Mouse (Mus musculus) thymus, adult 2 months (tissue): ENCODE measurements around the gene Cfap97d2. TPM values are rescaled to one million over a fixed set of nuclear protein-coding genes. Genes with fewer than 3 reads are reported as not detected.

Experiments used
- DNase-seq: peaks from one replicate; pipeline ENCODE4 v3.0.0; 2021
- H3K27ac ChIP-seq: fragments of 200-500 bp; 2 replicates; pipeline ENCODE4 v1.5.1; 2012; ENCODE audit warnings: low read length, control low read depth; ENCODE audit not compliant: control insufficient read depth, insufficient read depth
- H3K27me3 ChIP-seq: fragments of 200-500 bp; 2 replicates; pipeline ENCODE4 v1.6.1; 2012; ENCODE audit warnings: mild to moderate bottlenecking, low read length, moderate library complexity, mixed read lengths; ENCODE audit not compliant: control insufficient read depth, insufficient read depth
- H3K36me3 ChIP-seq: fragments of 200-500 bp; 2 replicates; pipeline ENCODE4 v1.6.1; 2012; ENCODE audit warnings: mild to moderate bottlenecking, low read length, moderate library complexity; ENCODE audit not compliant: control insufficient read depth, insufficient read depth
- H3K4me1 ChIP-seq: fragments of 200-500 bp; replicated peaks from 2 replicates; pipeline ENCODE4 v1.6.1; 2012; ENCODE audit warnings: low read length; ENCODE audit not compliant: control insufficient read depth, insufficient read depth
- H3K4me3 ChIP-seq: fragments of 200-500 bp; 2 replicates; pipeline ENCODE4 v1.5.1; 2012; ENCODE audit warnings: mild to moderate bottlenecking, low read length, control low read depth, moderate library complexity; ENCODE audit not compliant: control insufficient read depth, insufficient read depth
- CTCF ChIP-seq: fragments of 200-500 bp; IDR thresholded peaks from 2 replicates; pipeline ENCODE4 v1.5.1; 2012; ENCODE audit warnings: mild to moderate bottlenecking, control low read depth, low read length, moderate library complexity, borderline replicate concordance; ENCODE audit not compliant: control insufficient read depth, poor library complexity, insufficient read depth; ENCODE audit errors: extremely low read depth
- POLR2A ChIP-seq: fragments of 200-500 bp; IDR thresholded peaks from 2 replicates; pipeline ENCODE4 v1.6.1; 2012; ENCODE audit warnings: mild to moderate bottlenecking, low read length, control low read depth, moderate library complexity; ENCODE audit not compliant: control insufficient read depth, poor library complexity, insufficient read depth; ENCODE audit errors: extremely low read depth
- WGBS: fragments of 180-500 bp; shearing (Covaris S2); methylation state at CpG from one replicate; pipeline ENCODE4 v1.1.7; 2018; 5-methylcytosine and 5-hydroxymethylcytosine counted together
- polyA plus RNA-seq: library from polyadenylated mRNA; depleted of rRNA; stranded (reverse); fragments of >200 nt; gene quantifications from 2 replicates; pipeline ENCODE4 v1.2.3, GENCODE M21; 2012; rRNA removed

Cfap97d2 gene
- not detected in 2 replicates for polyA plus RNA-seq

GRCm38 (mm10) chr8:13705668-13706067 lies at the start of gene Cfap97d2:
Gene Cfap97d2, plus strand, starts transcription at chr8:13705889.
- WGBS: 33% methylated on average over 5 of the region's 5 CpGs
- H3K4me3 ChIP-seq: no peak within 1 kb of the TSS
- no peak within 1 kb of the TSS for H3K27ac ChIP-seq
- peak; percentile 63 for DNase-seq
- no peaks in the 10 kb centered on the region for H3K27me3 ChIP-seq
- peaks cover 9% of the 10 kb centered on the region for H3K4me1 ChIP-seq
- no peaks in the 10 kb centered on the region for H3K36me3 ChIP-seq
- TF ChIP-seq CTCF (no peak), POLR2A (no peak)

- Histone ChIP-seq H3K4me3 (no peak overlapping the region), H3K4me1 (peaks cover 6% of the 10 kb centered on the region; the same call in 1 of the 2 replicates), H3K27ac (no peak overlapping the region), H3K27me3 (no peaks in the 10 kb centered on the region), H3K36me3 (no peaks in the 10 kb centered on the region)
- TF ChIP-seq POLR2A (no peak), CTCF (no peak)
- no peak for DNase-seq
- 93% methylated on average over 12 of the region's 12 CpGs for WGBS
These were observed 48.2 kb upstream of the Cfap97d2 start for GRCm38 (mm10) chr8:13657479-13657878.

GRCm38 (mm10) chr8:13660323-13660722 lies 45.4 kb upstream of the Cfap97d2 start:
- 62% methylated on average over 13 of the region's 13 CpGs for WGBS
- H3K36me3 ChIP-seq: no peaks in the 10 kb centered on the region
- no peak overlapping the region for H3K4me3 ChIP-seq
- no peaks in the 10 kb centered on the region for H3K27me3 ChIP-seq
- DNase-seq: no peak
- peaks cover 6% of the 10 kb centered on the region; the same call in 1 of the 2 replicates for H3K4me1 ChIP-seq
- no peak overlapping the region for H3K27ac ChIP-seq
- no peak for TF ChIP-seq POLR2A
- no peak for TF ChIP-seq CTCF

GRCm38 (mm10) chr8:13664711-13665210 lies 40.9 kb upstream of the Cfap97d2 start:
- H3K27ac ChIP-seq: no peak overlapping the region
- no peaks in the 10 kb centered on the region for H3K27me3 ChIP-seq
- peaks cover 6% of the 10 kb centered on the region; the same call in 1 of the 2 replicates for H3K4me1 ChIP-seq
- 91% methylated on average over 6 of the region's 6 CpGs for WGBS
- H3K36me3 ChIP-seq: no peaks in the 10 kb centered on the region
- no peak for TF ChIP-seq POLR2A
- no peak for TF ChIP-seq CTCF
- no peak for DNase-seq
- H3K4me3 ChIP-seq: no peak overlapping the region

- H3K4me1 ChIP-seq: peaks cover 2% of the 10 kb centered on the region; the same call in 1 of the 2 replicates
- no peaks in the 10 kb centered on the region for H3K36me3 ChIP-seq
- H3K27ac ChIP-seq: no peak overlapping the region
- DNase-seq: no peak
- WGBS: 93% methylated on average over 4 of the region's 4 CpGs
- TF ChIP-seq POLR2A: no peak
- TF ChIP-seq CTCF: no peak
- no peak overlapping the region for H3K4me3 ChIP-seq
- no peaks in the 10 kb centered on the region for H3K27me3 ChIP-seq
These were observed 40.2 kb upstream of the Cfap97d2 start for GRCm38 (mm10) chr8:13665538-13665937.

GRCm38 (mm10) chr8:13665944-13666343 lies 39.7 kb upstream of the Cfap97d2 start:
- no peak for TF ChIP-seq POLR2A
- no peak for TF ChIP-seq CTCF
- 88% methylated on average over 8 of the region's 8 CpGs for WGBS

More at GRCm38 (mm10) chr8:13665944-13666343, 39.7 kb upstream of the Cfap97d2 start:
- DNase-seq: no peak
- Histone ChIP-seq H3K4me1 (no peaks in the 10 kb centered on the region; the same call in 1 of the 2 replicates), H3K27me3 (no peaks in the 10 kb centered on the region), H3K4me3 (no peak overlapping the region), H3K36me3 (no peaks in the 10 kb centered on the region), H3K27ac (no peak overlapping the region)
